Mouse (Mus musculus) liver, postnatal 0 days (tissue): ENCODE measurements around the gene Gna11. TPM values are rescaled to one million over a fixed set of nuclear protein-coding genes. Genes with fewer than 3 reads are reported as not detected.

Source experiments
- ATAC-seq: fragments of 200-750 bp; cut with Nextera tagmentation; 2 replicates; pipeline ENCODE4 v1.8.0; 2017; ENCODE audit warnings: mild to moderate bottlenecking, moderate library complexity
- DNase-seq: peaks from one replicate; pipeline ENCODE4 v3.0.0-alpha.2; 2016
- H3K27ac ChIP-seq: fragments of 300-500 bp; sonication (generic); 2 replicates; pipeline ENCODE4 v1.5.1; 2014; ENCODE audit warnings: antibody characterized with exemption, moderate library complexity, mild to moderate bottlenecking, low read depth
- H3K27me3 ChIP-seq: fragments of 300-500 bp; sonication (generic); 2 replicates; pipeline ENCODE4 v1.6.1; 2014; ENCODE audit warnings: low read length, control low read depth, mixed read lengths; ENCODE audit not compliant: insufficient read depth
- H3K36me3 ChIP-seq: fragments of 300-500 bp; sonication (generic); replicated peaks from 2 replicates; pipeline ENCODE4 v1.6.1; 2014; ENCODE audit warnings: mild to moderate bottlenecking, control low read depth, low read length, moderate library complexity, mixed read lengths; ENCODE audit not compliant: insufficient read depth
- H3K4me1 ChIP-seq: fragments of 300-500 bp; sonication (generic); 2 replicates; pipeline ENCODE4 v1.6.1; 2014; ENCODE audit warnings: antibody characterized with exemption, mild to moderate bottlenecking, control low read depth; ENCODE audit not compliant: insufficient read depth
- H3K4me2 ChIP-seq: fragments of 300-500 bp; sonication (generic); 2 replicates; pipeline ENCODE4 v1.6.1; 2014; ENCODE audit warnings: low read depth, mild to moderate bottlenecking, low read length, moderate library complexity, mixed read lengths
- H3K4me3 ChIP-seq: fragments of 300-500 bp; sonication (generic); 2 replicates; pipeline ENCODE4 v1.5.1; 2014; ENCODE audit warnings: low read depth, low read length
- H3K9ac ChIP-seq: fragments of 300-500 bp; sonication (generic); replicated peaks from 2 replicates; pipeline ENCODE4 v1.6.1; 2014; ENCODE audit warnings: mild to moderate bottlenecking, moderate library complexity
- H3K9me3 ChIP-seq: fragments of 300-500 bp; sonication (generic); 2 replicates; pipeline ENCODE4 v1.6.1; 2016; ENCODE audit warnings: mild to moderate bottlenecking, control low read depth, low read length, mixed read lengths
- CTCF ChIP-seq: sonication (generic); IDR thresholded peaks from 2 replicates; pipeline ENCODE4 v1.5.1; 2016; ENCODE audit warnings: antibody characterized with exemption, low read depth
- EP300 ChIP-seq: IDR thresholded peaks from 2 replicates; pipeline ENCODE4 v1.6.1; 2016; ENCODE audit warnings: antibody characterized with exemption, low read depth, mild to moderate bottlenecking
- WGBS: fragments of 180-500 bp; shearing (Covaris S2); extraction: QIAGEN DNeasy Blood & Tissue Kit; methylation state at CpG from one replicate; pipeline ENCODE4 v1.1.7; 2014; ENCODE audit not compliant: insufficient replicate concordance; 5-methylcytosine and 5-hydroxymethylcytosine counted together
- polyA plus RNA-seq: library from polyadenylated mRNA; unstranded; fragments of >200 nt; fragmentation: Nextera tagmentation; extraction: Ambion mirVana; gene quantifications from 2 replicates; pipeline ENCODE4 v1.2.1, GENCODE M21; 2015

The Gna11 gene
- polyA plus RNA-seq, 1 experiment from 2014 or later: 18.3 TPM

GRCm38 (mm10) chr10:81494260-81495041, 50.5 kb downstream of the Gna11 start:
- peak overlapping the region; percentile 75 for H3K27ac ChIP-seq
- no peak for ATAC-seq

DNA sequence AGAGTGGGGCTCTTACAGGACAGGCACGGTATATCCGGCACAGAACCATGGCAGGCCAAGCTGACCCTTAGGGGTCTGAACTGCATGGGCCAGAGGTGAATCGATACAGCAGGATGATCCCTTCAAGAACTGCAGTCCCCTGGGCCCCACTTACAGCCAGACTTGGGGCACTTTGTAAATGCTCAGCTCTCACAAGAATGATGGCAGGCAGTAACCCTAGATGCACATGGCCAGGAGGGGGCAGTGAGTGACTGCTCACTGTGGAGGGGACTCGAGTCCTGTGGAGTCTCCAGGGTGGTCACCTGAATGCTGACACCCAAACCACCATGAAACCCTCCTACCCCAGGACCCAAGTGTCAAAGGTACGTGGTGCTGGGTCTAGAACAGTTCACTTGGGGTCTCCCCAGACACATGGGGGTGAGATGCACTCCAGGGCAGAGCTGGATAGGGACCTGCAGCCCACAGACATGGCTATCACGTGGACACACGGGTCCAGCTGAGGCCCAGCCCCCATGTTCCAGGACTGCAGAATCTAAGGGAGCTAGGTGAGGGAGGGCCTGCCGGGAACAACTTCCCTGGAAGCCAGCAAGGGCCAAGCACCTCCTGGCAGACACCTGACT, 51.3 kb downstream of the Gna11 start:
- Histone ChIP-seq H3K4me3 (no peak overlapping the region), H3K27ac (no peak overlapping the region), H3K36me3 (peaks cover 45% of the 10 kb centered on the region), H3K4me1 (peaks cover 23% of the 10 kb centered on the region), H3K9me3 (no peaks in the 10 kb centered on the region), H3K9ac (no peak overlapping the region; the same call in 1 of the 2 replicates), H3K4me2 (peak overlapping the region; percentile 99), H3K27me3 (no peaks in the 10 kb centered on the region)
- WGBS: 71% methylated on average over 8 of the region's 8 CpGs
- ATAC-seq (no peak), DNase-seq (no peak)
- TF ChIP-seq EP300: no peak
- peak; percentile 65 for TF ChIP-seq CTCF

More at GRCm38 (mm10) chr10:81494260-81495041, 50.5 kb downstream of the Gna11 start:
- no peaks in the 10 kb centered on the region for H3K27me3 ChIP-seq
- peak overlapping the region; percentile 89 for H3K9ac ChIP-seq
- H3K36me3 ChIP-seq: peaks cover 38% of the 10 kb centered on the region
- H3K4me1 ChIP-seq: peaks cover 23% of the 10 kb centered on the region
- H3K4me3 ChIP-seq: peak overlapping the region; percentile 74
- no peak for TF ChIP-seq EP300
- no peaks in the 10 kb centered on the region for H3K9me3 ChIP-seq
- peak; percentile 56 for DNase-seq
- peak overlapping the region; percentile 99 for H3K4me2 ChIP-seq
- WGBS: 67% methylated on average over 11 of the region's 11 CpGs

DNA sequence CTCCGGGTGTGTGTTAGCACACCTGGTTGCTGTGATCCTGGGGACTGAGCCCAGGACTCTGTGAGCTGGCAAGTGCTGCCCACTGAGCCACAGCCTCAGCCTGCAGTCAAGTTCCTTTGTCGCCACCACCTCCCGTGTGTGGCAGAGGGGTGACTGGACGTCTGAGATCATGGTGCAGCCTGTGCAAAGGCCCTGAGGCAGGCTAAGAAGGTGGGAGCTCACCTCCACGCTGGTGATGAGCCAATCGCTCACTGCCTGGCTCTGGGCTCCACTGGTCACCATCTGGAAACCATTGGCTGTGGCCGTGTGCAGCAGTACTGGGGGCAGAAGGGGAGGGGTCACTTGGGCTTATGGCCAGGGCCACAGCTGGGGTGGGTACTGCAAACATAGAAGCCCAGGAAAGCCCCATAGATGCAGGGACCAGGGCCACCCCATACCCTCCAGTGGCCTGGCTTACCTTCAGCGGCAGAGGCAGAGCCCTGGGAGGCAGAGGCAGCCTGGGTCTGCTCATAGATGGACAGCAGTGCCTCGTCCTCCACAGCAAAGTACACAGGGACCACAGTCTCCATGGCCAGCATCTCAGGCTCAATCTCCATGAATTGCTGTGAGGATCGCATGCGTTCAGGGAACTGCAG, 52.3 kb downstream of the Gna11 start:
- no peak for DNase-seq
- H3K27ac ChIP-seq: no peak overlapping the region
- H3K4me1 ChIP-seq: peaks cover 21% of the 10 kb centered on the region
- H3K27me3 ChIP-seq: no peaks in the 10 kb centered on the region
- 85% methylated on average over 11 of the region's 11 CpGs for WGBS
- H3K9me3 ChIP-seq: no peaks in the 10 kb centered on the region
- TF ChIP-seq CTCF (no peak), EP300 (no peak)
- H3K4me3 ChIP-seq: no peak overlapping the region
- H3K36me3 ChIP-seq: peaks cover 55% of the 10 kb centered on the region
- H3K9ac ChIP-seq: no peak overlapping the region
- ATAC-seq: no peak
- H3K4me2 ChIP-seq: no peak overlapping the region

GRCm38 (mm10) chr10:81491018-81491417, 54.0 kb downstream of the Gna11 start:
- DNase-seq (no peak), ATAC-seq (no peak)
- H3K9ac ChIP-seq: no peak overlapping the region
- 88% methylated on average over 9 of the region's 9 CpGs for WGBS
- H3K27me3 ChIP-seq: no peaks in the 10 kb centered on the region
- H3K4me1 ChIP-seq: peaks cover 16% of the 10 kb centered on the region
- no peak overlapping the region for H3K27ac ChIP-seq
- H3K9me3 ChIP-seq: no peaks in the 10 kb centered on the region
- no peak for TF ChIP-seq EP300
- TF ChIP-seq CTCF: no peak
- no peak overlapping the region for H3K4me2 ChIP-seq
- H3K36me3 ChIP-seq: peaks cover 69% of the 10 kb centered on the region
- no peak overlapping the region for H3K4me3 ChIP-seq

- Histone ChIP-seq H3K4me3 (no peak overlapping the region), H3K36me3 (peaks cover 69% of the 10 kb centered on the region), H3K4me2 (no peak overlapping the region), H3K27ac (no peak overlapping the region), H3K4me1 (peaks cover 9% of the 10 kb centered on the region), H3K9me3 (no peaks in the 10 kb centered on the region), H3K27me3 (no peaks in the 10 kb centered on the region), H3K9ac (no peak overlapping the region)
- ATAC-seq (no peak), DNase-seq (no peak)
- WGBS: 84% methylated on average over 14 of the region's 14 CpGs
- TF ChIP-seq EP300: no peak
- TF ChIP-seq CTCF: no peak
Measured at GRCm38 (mm10) chr10:81489941-81490340, 55.0 kb downstream of the Gna11 start.

DNA sequence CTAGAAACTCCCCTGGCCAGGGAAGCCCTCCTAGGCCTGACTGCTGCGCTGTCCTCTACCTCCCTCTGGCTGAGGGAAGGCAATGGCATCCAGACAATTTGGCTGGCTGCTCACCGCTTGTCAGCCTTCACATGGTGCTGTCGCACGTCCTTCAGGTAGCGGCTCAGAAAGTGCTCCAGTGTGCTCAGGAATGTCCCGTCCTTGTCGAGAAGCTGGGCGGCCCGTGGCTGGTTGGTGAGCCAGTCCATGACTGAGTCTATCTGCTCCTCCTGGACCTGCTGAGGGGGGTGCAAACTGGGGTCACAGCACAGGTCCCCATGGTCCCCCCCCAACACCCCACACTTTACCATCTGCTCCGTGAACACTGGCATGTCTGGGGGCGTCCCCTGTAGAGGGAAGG, 56.9 kb downstream of the Gna11 start:
- Histone ChIP-seq H3K9me3 (no peaks in the 10 kb centered on the region), H3K27me3 (no peaks in the 10 kb centered on the region), H3K36me3 (peaks cover 67% of the 10 kb centered on the region), H3K9ac (no peak overlapping the region), H3K27ac (no peak overlapping the region), H3K4me1 (no peaks in the 10 kb centered on the region; the same call in 1 of the 2 replicates), H3K4me2 (no peak overlapping the region), H3K4me3 (no peak overlapping the region)
- TF ChIP-seq CTCF (no peak), EP300 (no peak)
- ATAC-seq (no peak), DNase-seq (no peak)
- 88% methylated on average over 11 of the region's 11 CpGs for WGBS
